Mouse (Mus musculus): Measurements from ENCODE around the gene Igfn1. TPM values are rescaled to one million over a fixed set of nuclear protein-coding genes. Genes with fewer than 3 reads are reported as not detected.

Igfn1 gene
- polyA plus RNA-seq, 1 experiment = 0.12 TPM

DNA sequence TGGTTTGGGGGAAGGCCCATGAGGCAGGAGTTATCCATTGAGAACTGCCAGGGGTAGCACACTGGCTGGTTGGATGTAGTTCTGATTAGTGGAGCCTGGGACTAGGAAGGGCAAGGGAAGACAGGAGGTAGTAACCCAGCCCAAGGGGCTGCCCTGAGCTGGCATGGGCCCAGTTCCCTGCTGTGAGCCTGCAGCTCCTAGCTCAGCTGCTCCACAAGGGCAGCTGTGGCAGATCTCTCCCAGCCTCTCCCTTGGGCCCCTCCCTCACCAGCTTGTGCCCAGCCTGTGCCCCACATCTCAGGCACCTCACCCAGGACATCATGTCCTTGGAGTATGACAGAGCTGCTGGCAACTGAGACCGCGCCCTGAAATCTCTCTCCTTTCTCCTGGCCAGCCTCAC is 62.4 kb downstream of the Igfn1 start:
- Histone ChIP-seq H3K9me3 (no peaks in the 10 kb centered on the region), H3K36me3 (replicated peaks; ENCODE audit: low read length) (no peaks in the 10 kb centered on the region), H3K27me3 (replicated peaks) (peaks cover 70% of the 10 kb centered on the region), H3K4me3 (replicated peaks) (no peak overlapping the region), H3K4me1 (peaks cover 28% of the 10 kb centered on the region)
- TF ChIP-seq GATA1 (IDR thresholded peaks at IDR 0.05; ENCODE audit: borderline replicate concordance, low read length) (no peak), FLI1 (IDR thresholded peaks at IDR 0.05; ENCODE audit: low read length) (no peak)

GRCm38 (mm10) chr1:135942116-135942515 is 64.0 kb downstream of the Igfn1 start:
- no peak for TF ChIP-seq GATA1 (IDR thresholded peaks at IDR 0.05; ENCODE audit: borderline replicate concordance, low read length)
- TF ChIP-seq FLI1 (IDR thresholded peaks at IDR 0.05; ENCODE audit: low read length) = no peak
- peaks cover 33% of the 10 kb centered on the region for H3K4me1 ChIP-seq
- H3K36me3 ChIP-seq (replicated peaks; ENCODE audit: low read length) = no peaks in the 10 kb centered on the region
- H3K9me3 ChIP-seq = no peaks in the 10 kb centered on the region
- H3K4me3 ChIP-seq (replicated peaks) = no peak overlapping the region
- H3K27me3 ChIP-seq (replicated peaks) = peaks cover 68% of the 10 kb centered on the region

DNA sequence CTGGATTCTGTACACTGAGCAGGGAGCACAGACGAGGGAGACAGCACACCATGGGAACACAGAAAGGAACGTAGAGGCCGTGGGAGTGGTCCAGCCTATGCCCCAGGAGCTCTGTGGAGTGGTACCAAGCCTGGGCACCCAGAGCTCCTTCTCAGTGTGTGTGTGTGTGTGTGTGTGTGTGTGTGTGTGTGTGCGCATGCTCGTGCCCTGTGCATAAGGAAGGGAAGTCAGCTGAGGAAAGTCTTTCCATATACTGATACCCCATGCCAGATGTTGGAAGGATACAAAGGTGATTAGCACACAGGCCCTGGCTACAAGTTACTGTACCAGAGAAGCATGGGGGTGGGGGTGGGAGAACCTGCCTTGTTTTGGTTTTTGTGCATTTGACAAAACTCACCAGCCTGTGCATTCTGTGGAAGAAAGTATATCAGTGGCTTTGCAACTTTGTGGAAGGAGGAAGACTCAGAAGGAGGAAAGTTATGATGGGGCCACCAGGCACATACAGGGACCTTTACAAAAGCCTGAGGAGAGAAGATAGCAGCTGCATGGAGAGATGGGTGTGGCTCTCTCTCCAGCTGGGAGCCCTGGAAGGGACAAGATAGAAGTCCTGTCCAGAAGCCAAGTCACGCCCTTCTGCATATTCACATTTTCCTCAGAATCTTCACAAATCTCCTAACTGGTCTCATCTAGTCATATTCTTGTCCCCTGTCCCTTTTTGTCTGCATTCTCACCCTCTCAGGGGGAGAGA is 64.7 kb downstream of the Igfn1 start:
- H3K36me3 ChIP-seq (replicated peaks; ENCODE audit: low read length) = no peaks in the 10 kb centered on the region
- H3K9me3 ChIP-seq = no peaks in the 10 kb centered on the region
- peaks cover 67% of the 10 kb centered on the region for H3K27me3 ChIP-seq (replicated peaks)
- H3K4me1 ChIP-seq = peaks cover 36% of the 10 kb centered on the region
- TF ChIP-seq GATA1 (IDR thresholded peaks at IDR 0.05; ENCODE audit: borderline replicate concordance, low read length) = no peak
- no peak for TF ChIP-seq FLI1 (IDR thresholded peaks at IDR 0.05; ENCODE audit: low read length)
- H3K4me3 ChIP-seq (replicated peaks) = no peak overlapping the region

- Histone ChIP-seq H3K4me1 (peaks cover 16% of the 10 kb centered on the region), H3K9me3 (peaks cover 7% of the 10 kb centered on the region), H3K27me3 (replicated peaks) (peaks cover 62% of the 10 kb centered on the region), H3K36me3 (replicated peaks; ENCODE audit: low read length) (no peaks in the 10 kb centered on the region), H3K4me3 (replicated peaks) (no peak overlapping the region)
- TF ChIP-seq GATA1 (IDR thresholded peaks at IDR 0.05; ENCODE audit: borderline replicate concordance, low read length) (no peak), FLI1 (IDR thresholded peaks at IDR 0.05; ENCODE audit: low read length) (no peak)
Observed at GRCm38 (mm10) chr1:135936091-135936490, 70.1 kb downstream of the Igfn1 start.

- TF ChIP-seq GATA1 (IDR thresholded peaks at IDR 0.05; ENCODE audit: borderline replicate concordance, low read length) (no peak), FLI1 (IDR thresholded peaks at IDR 0.05; ENCODE audit: low read length) (no peak)
- Histone ChIP-seq H3K4me3 (replicated peaks) (no peak overlapping the region), H3K27me3 (replicated peaks) (peaks cover 75% of the 10 kb centered on the region), H3K4me1 (peaks cover 14% of the 10 kb centered on the region), H3K9me3 (peaks cover 7% of the 10 kb centered on the region), H3K36me3 (replicated peaks; ENCODE audit: low read length) (no peaks in the 10 kb centered on the region)
Observed at GRCm38 (mm10) chr1:135933704-135934293, 72.3 kb downstream of the Igfn1 start.

DNA sequence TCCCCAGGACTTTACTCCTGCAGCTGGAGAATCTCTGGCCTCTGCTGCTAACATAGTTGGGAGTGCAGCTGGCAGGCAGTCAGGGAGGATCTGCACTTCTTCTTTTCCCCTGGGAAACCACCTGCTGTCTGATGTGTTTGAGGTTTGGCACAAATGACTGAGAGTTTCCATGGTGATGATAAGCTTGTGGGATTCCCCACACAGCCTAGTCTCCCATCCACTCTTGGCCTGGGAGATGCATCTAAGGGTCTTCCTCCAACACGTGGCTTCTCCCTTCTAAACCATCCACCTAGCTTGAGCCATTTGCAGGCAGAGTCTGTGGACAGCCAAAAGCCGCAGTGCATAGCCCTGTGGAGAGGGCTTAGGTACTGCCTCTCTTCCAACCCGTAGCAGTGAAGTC is 76.3 kb downstream of the Igfn1 start:
- Histone ChIP-seq H3K36me3 (replicated peaks; ENCODE audit: low read length) (no peaks in the 10 kb centered on the region), H3K27me3 (replicated peaks) (peaks cover 85% of the 10 kb centered on the region), H3K4me3 (replicated peaks) (no peak overlapping the region), H3K9me3 (peaks cover 7% of the 10 kb centered on the region), H3K4me1 (no peaks in the 10 kb centered on the region)
- TF ChIP-seq FLI1 (IDR thresholded peaks at IDR 0.05; ENCODE audit: low read length) (no peak), GATA1 (IDR thresholded peaks at IDR 0.05; ENCODE audit: borderline replicate concordance, low read length) (no peak)

DNA sequence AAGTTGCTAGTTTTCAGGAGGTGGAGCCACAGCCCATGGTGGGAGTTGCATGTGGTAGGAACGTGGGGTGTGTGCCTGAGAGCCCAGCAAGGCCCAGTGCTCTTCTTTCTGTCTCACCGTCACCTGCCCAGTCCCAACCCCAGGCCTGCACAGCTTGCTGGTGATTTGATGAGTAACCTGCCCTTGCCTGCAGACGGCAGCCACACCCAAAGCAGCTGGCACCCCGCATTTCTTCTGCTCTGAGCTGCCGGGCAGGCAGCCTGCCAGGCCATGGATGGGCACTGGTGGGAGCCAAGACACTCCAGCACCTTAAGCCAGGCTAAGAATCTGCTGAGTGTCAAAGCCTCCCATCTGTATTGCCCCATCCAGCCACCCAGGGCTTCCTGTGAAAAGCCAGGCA is 80.3 kb downstream of the Igfn1 start:
- no peaks in the 10 kb centered on the region for H3K36me3 ChIP-seq (replicated peaks; ENCODE audit: low read length)
- peaks cover 88% of the 10 kb centered on the region for H3K27me3 ChIP-seq (replicated peaks)
- H3K4me3 ChIP-seq (replicated peaks) = no peak overlapping the region

DNA sequence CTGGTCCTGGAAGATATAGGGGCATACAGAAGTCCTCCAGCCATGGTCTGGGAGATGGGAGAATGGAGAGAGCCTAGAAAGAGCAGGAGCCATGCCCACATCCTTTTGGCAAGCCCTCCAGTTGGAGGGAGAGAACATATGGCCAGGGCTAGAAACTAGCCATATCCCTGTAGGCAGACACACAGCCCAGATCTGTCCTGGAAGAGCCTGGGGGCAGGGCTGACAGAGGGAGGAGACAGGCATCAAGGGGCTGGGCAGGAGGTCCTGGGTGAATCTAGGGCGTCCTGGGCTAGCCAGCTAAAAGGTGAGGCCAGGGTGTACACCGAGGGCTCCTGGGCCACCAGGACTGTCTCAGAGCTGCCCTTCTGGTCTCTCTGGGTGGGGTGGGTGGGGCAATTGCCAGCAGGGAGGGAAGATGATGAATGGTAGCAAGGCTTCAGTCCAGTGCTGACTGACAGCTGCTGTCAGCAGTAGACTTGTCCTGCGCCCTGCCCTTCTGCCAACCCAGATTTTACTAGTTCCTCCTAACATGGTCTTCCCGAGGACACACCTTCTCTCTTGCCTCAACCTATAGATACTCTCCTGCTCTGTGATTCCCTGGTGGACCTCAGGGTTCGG is 81.7 kb downstream of the Igfn1 start:
- TF ChIP-seq FLI1 (IDR thresholded peaks at IDR 0.05; ENCODE audit: low read length) (no peak), GATA1 (IDR thresholded peaks at IDR 0.05; ENCODE audit: borderline replicate concordance, low read length) (no peak)
- no peak overlapping the region for H3K4me3 ChIP-seq (replicated peaks)
- H3K4me1 ChIP-seq = no peaks in the 10 kb centered on the region
- H3K27me3 ChIP-seq (replicated peaks) = peaks cover 89% of the 10 kb centered on the region
- no peaks in the 10 kb centered on the region for H3K9me3 ChIP-seq
- H3K36me3 ChIP-seq (replicated peaks; ENCODE audit: low read length) = no peaks in the 10 kb centered on the region

More for the DNA sequence above, 80.3 kb downstream of the Igfn1 start:
- no peaks in the 10 kb centered on the region for H3K4me1 ChIP-seq
- H3K9me3 ChIP-seq = no peaks in the 10 kb centered on the region
- TF ChIP-seq FLI1 (IDR thresholded peaks at IDR 0.05; ENCODE audit: low read length) = no peak
- TF ChIP-seq GATA1 (IDR thresholded peaks at IDR 0.05; ENCODE audit: borderline replicate concordance, low read length) = no peak

DNA sequence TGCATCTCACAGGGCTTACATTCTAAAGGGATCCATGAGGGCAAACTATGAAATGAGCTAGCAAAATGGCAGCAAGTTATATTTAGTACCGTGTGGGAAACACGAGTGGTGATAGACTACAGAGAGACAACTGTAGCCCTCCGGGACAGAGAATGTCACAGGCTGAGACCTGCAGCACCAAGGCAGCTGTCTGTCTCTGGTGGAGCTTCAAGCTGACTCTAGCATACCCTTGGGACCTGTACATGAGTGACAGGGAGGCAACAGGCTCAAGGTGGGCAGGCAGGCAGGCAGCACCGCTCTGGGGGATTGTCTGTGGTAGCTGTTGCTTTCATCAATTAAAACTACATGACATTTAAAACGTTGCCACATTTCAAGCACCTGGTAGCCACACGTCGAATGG is 82.9 kb downstream of the Igfn1 start:
- no peaks in the 10 kb centered on the region for H3K9me3 ChIP-seq
- peaks cover 93% of the 10 kb centered on the region for H3K27me3 ChIP-seq (replicated peaks)
- TF ChIP-seq GATA1 (IDR thresholded peaks at IDR 0.05; ENCODE audit: borderline replicate concordance, low read length) (no peak), FLI1 (IDR thresholded peaks at IDR 0.05; ENCODE audit: low read length) (no peak)

More for the DNA sequence above, 82.9 kb downstream of the Igfn1 start:
- H3K4me1 ChIP-seq = peaks cover 6% of the 10 kb centered on the region; the same call in 1 of the 2 replicates
- H3K36me3 ChIP-seq (replicated peaks; ENCODE audit: low read length) = no peaks in the 10 kb centered on the region
- H3K4me3 ChIP-seq (replicated peaks) = no peak overlapping the region
